Mouse (Mus musculus): ENCODE data around the gene St6galnac5. TPM values are rescaled to one million over a fixed set of nuclear protein-coding genes. Genes with fewer than 3 reads are reported as not detected.

Gene St6galnac5
- polyA plus RNA-seq, 1 experiment from 2014 or later = 0.62 TPM

GRCm38 (mm10) chr3:152912216-152913101, 69.6 kb downstream of the St6galnac5 start:
- H3K9ac ChIP-seq (ENCODE audit: low read length) = no peak overlapping the region
- WGBS = 82% methylated on average over 23 of the region's 23 CpGs
- no peak overlapping the region for H3K27ac ChIP-seq (ENCODE audit: low read length)
- no peaks in the 10 kb centered on the region for H3K27me3 ChIP-seq (ENCODE audit: control insufficient read depth, insufficient read depth, low read depth, low read length)
- no peaks in the 10 kb centered on the region for H3K36me3 ChIP-seq (ENCODE audit: control insufficient read depth, insufficient read depth, low read length)
- no peak overlapping the region for H3K4me2 ChIP-seq (ENCODE audit: low read depth, low read length)
- no peaks in the 10 kb centered on the region for H3K9me3 ChIP-seq (ENCODE audit: control insufficient read depth, low read length)
- no peak overlapping the region for H3K4me3 ChIP-seq (ENCODE audit: low read length)
- no peaks in the 10 kb centered on the region for H3K4me1 ChIP-seq (replicated peaks; ENCODE audit: control insufficient read depth, insufficient read depth, low read length)
- no peak for ATAC-seq (ENCODE audit: low read depth)

- no peak for ATAC-seq (ENCODE audit: low read depth)
- no peak overlapping the region for H3K4me2 ChIP-seq (ENCODE audit: low read depth, low read length)
- 76% methylated on average over 4 of the region's 4 CpGs for WGBS
- no peaks in the 10 kb centered on the region for H3K36me3 ChIP-seq (ENCODE audit: control insufficient read depth, insufficient read depth, low read length)
- no peak overlapping the region for H3K9ac ChIP-seq (ENCODE audit: low read length)
- H3K4me3 ChIP-seq (ENCODE audit: low read length) = no peak overlapping the region
- H3K27me3 ChIP-seq (ENCODE audit: control insufficient read depth, insufficient read depth, low read depth, low read length) = no peaks in the 10 kb centered on the region
- no peaks in the 10 kb centered on the region for H3K9me3 ChIP-seq (ENCODE audit: control insufficient read depth, low read length)
- no peak overlapping the region for H3K27ac ChIP-seq (ENCODE audit: low read length)
- H3K4me1 ChIP-seq (replicated peaks; ENCODE audit: control insufficient read depth, insufficient read depth, low read length) = no peaks in the 10 kb centered on the region
Observed at GRCm38 (mm10) chr3:152911578-152911977, 70.5 kb downstream of the St6galnac5 start.

- ATAC-seq (ENCODE audit: low read depth) = no peak
- WGBS = 63% methylated on average over 5 of the region's 5 CpGs
- Histone ChIP-seq H3K36me3 (ENCODE audit: control insufficient read depth, insufficient read depth, low read length) (no peaks in the 10 kb centered on the region), H3K9ac (ENCODE audit: low read length) (no peak overlapping the region), H3K4me1 (replicated peaks; ENCODE audit: control insufficient read depth, insufficient read depth, low read length) (no peaks in the 10 kb centered on the region), H3K9me3 (ENCODE audit: control insufficient read depth, low read length) (no peaks in the 10 kb centered on the region), H3K27ac (ENCODE audit: low read length) (no peak overlapping the region), H3K4me2 (ENCODE audit: low read depth, low read length) (no peak overlapping the region), H3K27me3 (ENCODE audit: control insufficient read depth, insufficient read depth, low read depth, low read length) (no peaks in the 10 kb centered on the region), H3K4me3 (ENCODE audit: low read length) (no peak overlapping the region)
Observed at GRCm38 (mm10) chr3:152907683-152908082, 74.4 kb downstream of the St6galnac5 start.

GRCm38 (mm10) chr3:152907087-152907486, 75.0 kb downstream of the St6galnac5 start:
- H3K9me3 ChIP-seq (ENCODE audit: control insufficient read depth, low read length) = no peaks in the 10 kb centered on the region
- H3K9ac ChIP-seq (ENCODE audit: low read length) = no peak overlapping the region
- ATAC-seq (ENCODE audit: low read depth) = no peak
- H3K27ac ChIP-seq (ENCODE audit: low read length) = no peak overlapping the region
- H3K4me1 ChIP-seq (replicated peaks; ENCODE audit: control insufficient read depth, insufficient read depth, low read length) = no peaks in the 10 kb centered on the region
- no peaks in the 10 kb centered on the region for H3K27me3 ChIP-seq (ENCODE audit: control insufficient read depth, insufficient read depth, low read depth, low read length)
- WGBS = 49% methylated on average over 5 of the region's 5 CpGs
- H3K4me2 ChIP-seq (ENCODE audit: low read depth, low read length) = no peak overlapping the region
- H3K4me3 ChIP-seq (ENCODE audit: low read length) = no peak overlapping the region
- H3K36me3 ChIP-seq (ENCODE audit: control insufficient read depth, insufficient read depth, low read length) = no peaks in the 10 kb centered on the region

- no peak overlapping the region for H3K27ac ChIP-seq (ENCODE audit: low read length)
- ATAC-seq (ENCODE audit: low read depth) = no peak
- no peak overlapping the region for H3K9ac ChIP-seq (ENCODE audit: low read length)
- no peaks in the 10 kb centered on the region for H3K9me3 ChIP-seq (ENCODE audit: control insufficient read depth, low read length)
- 60% methylated on average over 10 of the region's 10 CpGs for WGBS
- no peaks in the 10 kb centered on the region for H3K27me3 ChIP-seq (ENCODE audit: control insufficient read depth, insufficient read depth, low read depth, low read length)
- H3K4me2 ChIP-seq (ENCODE audit: low read depth, low read length) = no peak overlapping the region
- no peaks in the 10 kb centered on the region for H3K4me1 ChIP-seq (replicated peaks; ENCODE audit: control insufficient read depth, insufficient read depth, low read length)
- no peaks in the 10 kb centered on the region for H3K36me3 ChIP-seq (ENCODE audit: control insufficient read depth, insufficient read depth, low read length)
- H3K4me3 ChIP-seq (ENCODE audit: low read length) = no peak overlapping the region
Observed at GRCm38 (mm10) chr3:152905800-152906199, 76.2 kb downstream of the St6galnac5 start.

- 90% methylated on average over 10 of the region's 10 CpGs for WGBS
- Histone ChIP-seq H3K9me3 (ENCODE audit: control insufficient read depth, low read length) (no peaks in the 10 kb centered on the region), H3K4me3 (ENCODE audit: low read length) (no peak overlapping the region), H3K27ac (ENCODE audit: low read length) (no peak overlapping the region), H3K4me1 (replicated peaks; ENCODE audit: control insufficient read depth, insufficient read depth, low read length) (no peaks in the 10 kb centered on the region), H3K4me2 (ENCODE audit: low read depth, low read length) (no peak overlapping the region), H3K36me3 (ENCODE audit: control insufficient read depth, insufficient read depth, low read length) (no peaks in the 10 kb centered on the region), H3K27me3 (ENCODE audit: control insufficient read depth, insufficient read depth, low read depth, low read length) (no peaks in the 10 kb centered on the region), H3K9ac (ENCODE audit: low read length) (no peak overlapping the region)
- no peak for ATAC-seq (ENCODE audit: low read depth)
Observed at GRCm38 (mm10) chr3:152905026-152905425, 77.0 kb downstream of the St6galnac5 start.

GRCm38 (mm10) chr3:152898906-152899305, 83.1 kb downstream of the St6galnac5 start:
- 88% methylated on average over 9 of the region's 9 CpGs for WGBS
- ATAC-seq (ENCODE audit: low read depth) = no peak

GRCm38 (mm10) chr3:152897196-152897595, 84.8 kb downstream of the St6galnac5 start:
- H3K9me3 ChIP-seq (ENCODE audit: control insufficient read depth, low read length) = no peaks in the 10 kb centered on the region
- no peak overlapping the region for H3K9ac ChIP-seq (ENCODE audit: low read length)
- H3K4me2 ChIP-seq (ENCODE audit: low read depth, low read length) = no peak overlapping the region
- no peak for ATAC-seq (ENCODE audit: low read depth)
- H3K4me1 ChIP-seq (replicated peaks; ENCODE audit: control insufficient read depth, insufficient read depth, low read length) = peaks cover 3% of the 10 kb centered on the region; the same call in 1 of the 2 replicates
- H3K27me3 ChIP-seq (ENCODE audit: control insufficient read depth, insufficient read depth, low read depth, low read length) = no peaks in the 10 kb centered on the region
- H3K36me3 ChIP-seq (ENCODE audit: control insufficient read depth, insufficient read depth, low read length) = no peaks in the 10 kb centered on the region
- H3K27ac ChIP-seq (ENCODE audit: low read length) = no peak overlapping the region
- no peak overlapping the region for H3K4me3 ChIP-seq (ENCODE audit: low read length)
- WGBS = 82% methylated on average over 5 of the region's 5 CpGs

More at GRCm38 (mm10) chr3:152898906-152899305, 83.1 kb downstream of the St6galnac5 start:
- H3K9ac ChIP-seq (ENCODE audit: low read length) = no peak overlapping the region
- H3K36me3 ChIP-seq (ENCODE audit: control insufficient read depth, insufficient read depth, low read length) = no peaks in the 10 kb centered on the region
- H3K4me3 ChIP-seq (ENCODE audit: low read length) = no peak overlapping the region
- no peak overlapping the region for H3K27ac ChIP-seq (ENCODE audit: low read length)
- H3K4me2 ChIP-seq (ENCODE audit: low read depth, low read length) = no peak overlapping the region
- H3K9me3 ChIP-seq (ENCODE audit: control insufficient read depth, low read length) = no peaks in the 10 kb centered on the region
- peaks cover 3% of the 10 kb centered on the region; the same call in 1 of the 2 replicates for H3K4me1 ChIP-seq (replicated peaks; ENCODE audit: control insufficient read depth, insufficient read depth, low read length)
- H3K27me3 ChIP-seq (ENCODE audit: control insufficient read depth, insufficient read depth, low read depth, low read length) = no peaks in the 10 kb centered on the region

- no peak overlapping the region for H3K27ac ChIP-seq (ENCODE audit: low read length)
- ATAC-seq (ENCODE audit: low read depth) = no peak
- no peaks in the 10 kb centered on the region for H3K36me3 ChIP-seq (ENCODE audit: control insufficient read depth, insufficient read depth, low read length)
- H3K9me3 ChIP-seq (ENCODE audit: control insufficient read depth, low read length) = no peaks in the 10 kb centered on the region
- no peak overlapping the region for H3K9ac ChIP-seq (ENCODE audit: low read length)
- peaks cover 3% of the 10 kb centered on the region; the same call in 1 of the 2 replicates for H3K4me1 ChIP-seq (replicated peaks; ENCODE audit: control insufficient read depth, insufficient read depth, low read length)
- H3K27me3 ChIP-seq (ENCODE audit: control insufficient read depth, insufficient read depth, low read depth, low read length) = no peaks in the 10 kb centered on the region
- WGBS = 62% methylated on average over 3 of the region's 3 CpGs
- H3K4me2 ChIP-seq (ENCODE audit: low read depth, low read length) = no peak overlapping the region
- H3K4me3 ChIP-seq (ENCODE audit: low read length) = no peak overlapping the region
Observed at GRCm38 (mm10) chr3:152896111-152896510, 85.9 kb downstream of the St6galnac5 start.

All from lung, embryonic 16.5 days (tissue).